Mouse (Mus musculus) thymus, adult 2 months (tissue): ENCODE data around the gene Rec8.

Source experiments
- CTCF ChIP-seq: fragments of 200-500 bp; IDR thresholded peaks from 2 replicates; pipeline ENCODE4 v1.5.1; 2012; ENCODE audit warnings: mild to moderate bottlenecking, control low read depth, low read length, moderate library complexity, borderline replicate concordance; ENCODE audit not compliant: control insufficient read depth, poor library complexity, insufficient read depth; ENCODE audit errors: extremely low read depth
- POLR2A ChIP-seq: fragments of 200-500 bp; IDR thresholded peaks from 2 replicates; pipeline ENCODE4 v1.6.1; 2012; ENCODE audit warnings: mild to moderate bottlenecking, low read length, control low read depth, moderate library complexity; ENCODE audit not compliant: control insufficient read depth, poor library complexity, insufficient read depth; ENCODE audit errors: extremely low read depth

DNA sequence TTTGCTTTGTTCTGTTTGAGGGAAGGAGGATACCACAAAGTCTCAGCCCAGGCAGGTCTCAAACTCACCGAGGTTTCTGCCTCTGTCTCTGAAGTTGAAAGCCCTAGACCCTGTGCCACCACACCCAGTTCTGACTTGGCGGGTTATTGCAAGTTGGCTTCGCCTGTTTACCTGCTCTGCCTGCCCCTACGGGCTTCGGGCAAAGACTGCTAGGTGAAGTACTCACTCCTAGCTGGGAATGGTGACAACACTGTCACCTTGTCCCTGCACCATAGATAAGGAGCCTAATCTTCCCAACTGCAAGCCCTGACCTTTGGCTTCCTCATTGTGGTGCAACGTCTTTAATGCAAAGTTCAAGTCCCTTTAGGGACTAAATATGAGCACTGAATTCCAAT is 32.3 kb upstream of the Rec8 start:
- no peak for TF ChIP-seq POLR2A
- no peak for TF ChIP-seq CTCF
